24 mouse cellular contexts compared by ENCODE assay signal in the genomic region with DNA sequence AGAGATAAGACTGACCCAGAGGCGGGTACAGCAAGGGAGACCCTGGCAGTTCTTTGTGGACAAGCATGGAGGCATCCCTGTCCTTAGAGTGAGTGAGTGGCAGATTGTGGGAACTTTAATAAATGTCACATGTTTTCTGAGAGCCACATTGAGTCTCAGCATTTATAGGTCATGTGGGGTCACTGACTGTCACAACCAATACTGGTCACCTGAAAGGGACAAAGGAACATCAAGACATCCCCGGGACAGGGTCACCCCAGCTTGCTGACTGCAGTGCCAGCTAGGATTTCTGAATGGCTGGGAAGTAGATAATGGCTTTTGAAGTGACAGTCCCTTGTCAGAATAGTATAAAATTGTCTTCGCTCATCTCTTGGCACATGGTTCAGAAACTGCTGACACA. TPM values are rescaled to one million over a fixed set of nuclear protein-coding genes. Genes with fewer than 3 reads are reported as not detected.
"Had no signal": no experiment of that assay in that cellular context is flagged by ENCODE, and none has a peak within 500 bp of the region (broad histone marks: within the 10 kb centered on the region; RNA-seq: fewer than 3 reads in every experiment).

No protein-coding gene starts in this region.

- H3K9me3 ChIP-seq: liver, embryonic 15.5 days; lung, embryonic 15.5 days; megakaryocyte, embryonic 14.5 days; midbrain, embryonic 12.5 days; neural tube, embryonic 12.5 days; stomach, embryonic 15.5 days had no signal

- H3K36me3 ChIP-seq: liver, embryonic 15.5 days; midbrain, embryonic 12.5 days; stomach, embryonic 15.5 days had no signal

- H3K4me2 ChIP-seq: liver, embryonic 15.5 days; lung, embryonic 15.5 days; midbrain, embryonic 12.5 days; neural tube, embryonic 12.5 days; stomach, embryonic 15.5 days had no signal

- H3K27me3 ChIP-seq: liver, embryonic 15.5 days; lung, embryonic 15.5 days; neural tube, embryonic 12.5 days; stomach, embryonic 15.5 days had no signal

- H3K4me1 ChIP-seq: lung, embryonic 15.5 days; stomach, embryonic 15.5 days had no signal

- DNase-seq: liver, postnatal 0 days; lung, adult 2 months; lung, postnatal 14 days; lung, postnatal 36 days; midbrain, embryonic 14.5 days; right cerebral cortex, postnatal 14 days; thymus, adult 2 months; thymus, postnatal 25 days; thymus, postnatal 4 days had no signal

- H3K9ac ChIP-seq: liver, embryonic 15.5 days; liver, postnatal 0 days; lung, embryonic 15.5 days; midbrain, embryonic 12.5 days; neural tube, embryonic 12.5 days; stomach, embryonic 15.5 days had no signal

- H3K27ac ChIP-seq: liver, embryonic 15.5 days; lung, embryonic 15.5 days; macrophage; midbrain, embryonic 12.5 days; neural tube, embryonic 12.5 days; stomach, embryonic 15.5 days; stomach, postnatal 0 days had no signal

- H3K4me3 ChIP-seq: liver, embryonic 15.5 days; lung, embryonic 15.5 days; megakaryocyte, embryonic 14.5 days; midbrain, embryonic 12.5 days; neural tube, embryonic 12.5 days; stomach, embryonic 15.5 days had no signal

- ATAC-seq: liver, postnatal 0 days; lung, postnatal 0 days had no signal

RNA-seq across cellular contexts. Expression of gene Rbp1, which starts 16.3 kb away (rescaled TPM):
- total RNA-seq: monocyte, adult 5-6 weeks; neutrophil, adult 5-6 weeks had no signal

RNA-seq across cellular contexts. Expression of gene Rbp2, which starts 46.8 kb away (rescaled TPM):
- total RNA-seq: megakaryocyte progenitor cell, adult 5-6 weeks; midbrain, postnatal 0 days; monocyte, adult 5-6 weeks; neutrophil, adult 5-6 weeks had no signal
- polyA plus RNA-seq: macrophage; midbrain, embryonic 14.5 days; spleen, adult 2 months; testis, adult 2 months had no signal
